Mouse (Mus musculus) adrenal gland, postnatal 36 days (tissue): ENCODE measurements around the gene Wfdc6b. TPM values are rescaled to one million over a fixed set of nuclear protein-coding genes. Genes with fewer than 3 reads are reported as not detected.
"Not testable (repeated sequence)": the region's sequence is repeated elsewhere in the genome, so short reads cannot be mapped to it uniquely, and the experiment has no call there.

Experiments
- DNase-seq, 2 experiments: peaks; one replicate each; pipeline ENCODE4 v3.0.0; 2021; ENCODE audit warnings: mixed read lengths in 1 of 2
- long read RNA-seq, 2 experiments: library from polyadenylated mRNA; stranded (forward); transcript quantifications; one replicate each; pipeline ENCODE4 v2.0.0; 2021; ENCODE audit warnings: borderline sequencing depth in 2 of 2
- total RNA-seq, 2 experiments: library from RNA; stranded (reverse); gene quantifications; 2 replicates each; pipeline ENCODE4 v1.2.3; 2021

Wfdc6b gene
- total RNA-seq: not detected
- long read RNA-seq, experiment 1: 0 reads
- long read RNA-seq, experiment 2: 0 reads

- peak; percentile 52 to 78 for DNase-seq
Observed at GRCm38 (mm10) chr2:164613471-164613870, at the start of gene Wfdc6b, which contains the start of gene Wfdc8. TSS of gene Wfdc6b (plus strand) at chr2:164613522. TSS of gene Wfdc8 (minus strand) at chr2:164613626.

- no peak for DNase-seq
Observed at GRCm38 (mm10) chr2:164564346-164564745, 49.0 kb upstream of the Wfdc6b start.

GRCm38 (mm10) chr2:164566997-164567396 lies 46.3 kb upstream of the Wfdc6b start:
- no peak for DNase-seq

- DNase-seq: no peak
Observed at GRCm38 (mm10) chr2:164567460-164567859, 45.9 kb upstream of the Wfdc6b start.

GRCm38 (mm10) chr2:164573359-164573758 lies 40.0 kb upstream of the Wfdc6b start, which contains the start of gene Spint3:
TSS of gene Spint3 (minus strand) at chr2:164573459.
- not testable (repeated sequence) for DNase-seq

GRCm38 (mm10) chr2:164585025-164585725 lies 28.1 kb upstream of the Wfdc6b start, which contains the start of gene Wfdc6a:
TSS of gene Wfdc6a (minus strand) at chr2:164585447.
- DNase-seq: peak; percentile 35 to 66

- DNase-seq: peak; percentile 31 to 47
Observed at GRCm38 (mm10) chr2:164592014-164592413, 21.3 kb upstream of the Wfdc6b start.

GRCm38 (mm10) chr2:164593494-164593893 lies 19.8 kb upstream of the Wfdc6b start, which contains the start of gene Eppin:
TSS of gene Eppin (minus strand) at chr2:164593594.
- DNase-seq: no peak

- no peak for DNase-seq
Observed at GRCm38 (mm10) chr2:164600179-164600578, 13.1 kb upstream of the Wfdc6b start.

GRCm38 (mm10) chr2:164603482-164603881 lies 9.8 kb upstream of the Wfdc6b start:
- DNase-seq: no peak

GRCm38 (mm10) chr2:164604411-164604810 lies 8.9 kb upstream of the Wfdc6b start:
- no peak for DNase-seq

GRCm38 (mm10) chr2:164608781-164609180 lies 4.5 kb upstream of the Wfdc6b start:
- peak; percentile 62 to 67 for DNase-seq

GRCm38 (mm10) chr2:164615386-164615785 lies 2.1 kb downstream of the Wfdc6b start:
- DNase-seq: no peak

GRCm38 (mm10) chr2:164619050-164619449 lies 5.7 kb downstream of the Wfdc6b start:
- no peak for DNase-seq

GRCm38 (mm10) chr2:164621775-164622174 lies 8.5 kb downstream of the Wfdc6b start:
- no peak for DNase-seq

GRCm38 (mm10) chr2:164635266-164635665 lies 21.9 kb downstream of the Wfdc6b start:
- DNase-seq: no peak

- no peak for DNase-seq
Observed at GRCm38 (mm10) chr2:164638696-164639095, 25.4 kb downstream of the Wfdc6b start, which contains the start of gene Wfdc16. TSS of gene Wfdc16 (minus strand) at chr2:164638796.

- DNase-seq: no peak
Observed at GRCm38 (mm10) chr2:164641129-164641528, 27.8 kb downstream of the Wfdc6b start.

- DNase-seq: peak in 1 of 2 experiments; percentile 29
Observed at GRCm38 (mm10) chr2:164641881-164642673, 28.8 kb downstream of the Wfdc6b start.

- DNase-seq: peak; percentile 49 to 65
Observed at GRCm38 (mm10) chr2:164655858-164656257, 42.5 kb downstream of the Wfdc6b start, which contains the start of gene Wfdc10. TSS of gene Wfdc10 (plus strand) at chr2:164656046.

- DNase-seq: no peak
Observed at GRCm38 (mm10) chr2:164656483-164656882, 43.2 kb downstream of the Wfdc6b start, which contains the start of gene Wfdc9. TSS of gene Wfdc9 (minus strand) at chr2:164656583.

GRCm38 (mm10) chr2:164664851-164665250 lies 51.5 kb downstream of the Wfdc6b start:
- no peak for DNase-seq
